Mouse (Mus musculus): ENCODE results near the gene Sh3kbp1.

The Sh3kbp1 gene

DNA sequence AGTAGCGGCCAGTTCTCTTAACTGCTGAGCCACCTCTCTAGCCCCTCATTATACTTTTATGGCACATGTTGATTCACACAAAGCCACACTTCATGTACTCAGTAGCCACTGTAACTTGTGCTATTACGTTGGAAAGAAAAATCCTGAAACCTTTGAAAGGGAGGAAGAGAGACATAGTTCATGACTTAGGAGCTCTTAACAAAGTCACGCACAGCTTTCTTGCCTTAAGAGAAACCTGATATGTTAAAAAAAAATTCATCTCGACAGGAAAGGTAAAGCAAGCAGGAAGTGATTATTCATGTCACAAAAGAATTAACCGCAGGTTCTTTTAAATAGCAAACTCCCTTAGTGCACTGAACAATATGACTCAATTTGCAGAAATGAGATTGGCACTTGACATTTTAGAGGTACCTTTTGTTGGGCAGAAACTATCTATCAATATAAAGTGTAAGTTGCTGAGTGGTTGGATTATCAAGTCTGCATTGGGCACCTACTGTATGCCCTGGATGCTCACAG lies 51.3 kb downstream of the Sh3kbp1 start:
- no peak for DNase-seq (ENCODE audit: low spot score in 2 of 2)

DNA sequence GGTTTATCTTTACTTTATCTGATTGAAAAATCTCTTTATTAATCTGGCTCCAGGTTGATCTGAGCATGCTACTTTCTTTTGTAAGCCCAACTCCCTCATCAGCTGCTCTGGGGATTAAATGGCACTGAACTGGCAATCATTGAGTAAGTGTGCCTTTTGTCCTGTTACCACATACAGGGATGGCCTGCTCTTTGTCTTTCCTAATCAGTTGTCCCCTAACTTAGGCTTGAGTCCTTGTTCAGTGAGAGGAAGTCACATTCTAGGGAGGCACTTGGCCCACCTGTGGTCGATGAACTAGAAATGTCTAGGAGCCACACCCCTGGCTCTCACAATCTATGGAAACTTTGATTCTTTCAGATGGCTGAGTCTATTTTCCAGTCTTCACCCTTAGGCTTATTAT lies 58.4 kb downstream of the Sh3kbp1 start:
- DNase-seq (ENCODE audit: low spot score in 2 of 2) = no peak

DNA sequence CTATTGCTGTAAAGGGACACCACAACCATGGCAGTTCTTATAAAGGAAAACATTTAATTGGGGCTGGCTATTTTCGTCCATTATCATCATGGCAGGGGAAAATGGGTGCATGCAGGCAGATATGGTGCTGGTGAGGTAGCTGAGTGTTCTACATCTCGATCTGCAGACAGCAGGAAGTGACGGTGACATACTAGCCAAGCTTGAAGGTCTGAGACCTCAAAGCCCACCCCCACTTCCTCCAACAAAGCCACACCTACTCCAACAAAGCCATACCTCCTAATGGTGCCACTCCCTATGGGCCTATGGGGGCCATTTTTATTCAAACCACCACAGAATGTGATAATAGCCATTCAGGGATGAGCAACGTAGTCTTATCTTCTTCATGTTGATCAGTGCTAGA lies 59.8 kb downstream of the Sh3kbp1 start:
- no peak for DNase-seq (ENCODE audit: low spot score in 2 of 2)

DNA sequence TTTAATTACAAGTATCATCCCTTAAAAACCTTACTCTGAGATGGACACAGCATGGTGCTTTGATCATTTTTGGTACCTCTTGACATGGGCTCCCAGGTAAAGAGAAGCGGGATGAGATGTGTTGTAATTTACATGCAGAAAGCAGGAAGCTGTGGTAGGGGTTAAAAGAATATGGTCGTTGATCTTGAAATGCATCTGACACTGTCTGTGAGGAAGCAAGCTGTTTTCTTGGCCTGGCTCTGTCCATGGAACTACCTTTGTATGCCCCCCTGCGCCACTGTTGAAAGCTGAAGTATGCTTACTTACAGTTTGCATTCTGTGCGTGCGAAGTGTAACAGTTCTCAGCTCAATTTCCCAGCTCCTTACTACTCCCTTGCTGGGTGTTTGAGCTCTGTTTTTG lies 61.6 kb downstream of the Sh3kbp1 start:
- no peak for DNase-seq (ENCODE audit: low spot score in 2 of 2)

DNA sequence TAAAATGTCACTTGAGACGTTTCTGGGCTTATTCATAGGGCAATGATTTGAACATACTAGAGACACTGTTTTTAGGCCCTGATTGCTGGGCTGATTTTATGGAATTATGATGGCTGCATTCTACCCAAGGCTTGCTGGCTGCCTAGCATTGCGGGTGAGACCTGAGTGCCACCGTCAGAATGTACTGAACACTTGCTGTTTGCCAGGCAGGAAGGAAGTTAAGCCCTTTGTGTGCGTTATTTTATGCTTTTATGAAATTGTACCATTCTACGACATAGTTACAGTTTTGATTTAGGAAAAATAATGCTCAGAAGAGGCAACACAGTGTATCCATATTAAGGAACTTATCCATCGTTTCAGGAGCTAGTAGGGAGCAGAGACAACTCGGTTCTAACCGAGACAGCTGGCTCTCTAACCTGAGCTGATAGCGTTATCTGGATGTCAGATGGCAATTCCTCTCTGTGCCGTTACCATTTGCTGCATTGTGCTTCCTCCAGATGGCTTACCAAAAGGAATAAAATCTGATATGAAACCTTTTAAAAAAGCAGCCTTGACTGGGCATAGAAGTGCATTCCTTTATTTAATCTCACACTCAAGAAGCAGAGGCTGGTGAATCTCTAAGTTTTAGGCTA lies 62.8 kb downstream of the Sh3kbp1 start:
- no peak for DNase-seq (ENCODE audit: low spot score in 2 of 2)

DNA sequence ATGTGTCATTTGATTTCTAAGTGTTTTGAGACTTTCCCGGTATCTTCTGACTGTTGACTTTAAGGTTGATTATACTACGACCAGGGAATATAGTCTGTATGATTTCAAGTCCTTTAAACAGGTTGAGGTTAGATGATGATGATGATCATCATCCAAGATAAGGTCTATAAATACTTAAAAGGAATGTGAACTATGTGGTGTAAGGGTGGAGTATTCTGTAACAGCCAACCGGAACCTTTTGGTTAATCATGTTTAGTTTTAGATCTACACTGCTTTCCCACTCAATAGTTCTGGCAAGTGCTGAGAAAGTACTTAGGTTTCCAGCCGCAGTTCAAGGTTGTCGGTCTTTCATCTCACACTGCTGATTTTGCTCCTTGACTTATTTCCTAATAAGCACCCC lies 66.1 kb downstream of the Sh3kbp1 start:
- DNase-seq (ENCODE audit: low spot score in 2 of 2) = no peak

DNA sequence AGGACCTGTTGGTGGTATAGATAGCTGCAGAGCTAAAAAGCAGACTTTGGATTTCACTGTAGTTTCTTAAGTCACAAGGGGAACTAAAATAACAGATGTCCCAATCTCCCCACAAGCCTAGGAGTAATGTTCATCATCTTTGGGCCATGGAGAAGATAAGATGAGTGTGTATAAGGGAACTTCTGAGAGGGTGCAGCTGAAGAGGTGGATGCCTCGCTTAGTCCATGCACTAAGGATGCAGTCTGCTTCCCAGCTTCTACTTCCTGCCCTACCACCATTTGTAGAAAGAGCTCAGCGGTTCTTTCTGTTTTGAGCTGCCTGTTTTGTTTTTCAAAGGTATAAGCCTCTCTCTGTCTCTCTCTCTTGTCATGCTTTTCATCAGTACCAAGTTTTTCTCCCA lies 69.5 kb downstream of the Sh3kbp1 start:
- DNase-seq (ENCODE audit: low spot score in 2 of 2) = no peak

DNA sequence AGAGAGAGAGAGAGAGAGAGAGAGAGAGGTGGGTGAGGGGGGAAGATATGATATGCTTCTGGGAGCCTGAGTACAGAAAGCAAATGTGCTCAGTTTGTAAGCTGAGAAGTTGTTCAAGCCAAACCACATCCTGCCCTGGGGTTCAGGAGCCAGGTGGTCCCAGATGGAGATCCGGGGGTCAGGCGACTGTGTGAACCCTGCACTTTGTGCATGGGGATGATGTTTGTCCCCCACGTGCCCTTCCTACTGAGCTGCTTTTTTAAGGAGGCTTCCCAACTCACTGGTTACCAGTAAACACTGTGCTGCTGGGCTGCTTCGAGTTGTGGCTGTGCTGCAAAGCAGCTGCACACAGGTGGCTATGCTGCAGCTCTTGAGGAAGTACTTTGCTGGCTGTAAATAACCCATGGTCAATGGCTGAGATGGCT lies 70.0 kb downstream of the Sh3kbp1 start:
- DNase-seq (ENCODE audit: low spot score in 2 of 2) = peak in 1 of 2 experiments; percentile 38

DNA sequence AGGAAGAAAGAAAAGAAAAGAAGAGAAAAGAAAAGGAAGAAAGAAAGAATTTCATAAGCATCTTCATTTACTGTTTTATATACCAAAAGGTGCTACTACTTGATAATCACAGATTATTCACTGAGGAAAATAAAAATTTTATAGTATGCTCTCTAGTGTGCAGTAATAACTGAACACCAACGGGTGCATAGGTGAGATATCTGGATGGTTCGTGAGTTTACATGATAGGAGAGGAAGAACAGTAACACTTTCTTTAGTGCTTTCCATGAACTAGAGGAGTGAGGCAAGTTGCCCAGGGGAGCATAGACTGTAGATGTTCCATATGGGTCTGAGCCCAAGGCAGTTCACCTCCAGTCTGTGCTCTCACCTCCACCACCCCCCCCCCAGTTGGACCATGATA lies 75.8 kb downstream of the Sh3kbp1 start:
- DNase-seq (ENCODE audit: low spot score in 2 of 2) = no peak

DNA sequence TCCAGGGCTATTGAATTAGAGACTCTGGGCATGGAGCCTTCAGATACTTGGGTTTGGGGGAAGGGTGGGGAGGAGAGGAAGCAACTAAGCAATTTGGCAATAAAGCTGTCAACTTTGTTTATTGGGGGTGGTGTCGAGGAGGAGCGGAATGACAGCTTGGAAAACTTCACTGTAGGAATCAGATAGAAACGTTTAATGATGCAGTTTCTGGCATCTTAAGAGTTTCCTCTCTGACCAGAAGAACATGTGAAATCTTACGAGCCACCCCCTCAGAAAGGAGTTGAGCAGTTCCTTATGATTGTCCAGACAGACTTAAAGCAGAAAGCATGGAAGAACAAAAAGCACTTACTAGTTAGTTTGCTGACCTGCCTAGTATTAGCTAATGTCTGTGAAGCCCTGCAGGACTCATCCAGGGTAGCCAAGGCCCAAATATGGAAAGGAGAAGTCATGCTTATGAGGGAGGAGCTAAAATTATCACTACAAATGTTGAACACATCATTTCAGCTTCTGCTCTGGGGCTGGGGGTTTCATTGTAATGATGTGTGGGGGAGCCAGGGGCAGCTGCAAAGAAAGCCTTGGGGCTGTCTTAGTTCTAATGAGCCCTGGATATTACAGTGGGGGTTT lies 77.4 kb downstream of the Sh3kbp1 start:
- no peak for DNase-seq (ENCODE audit: low spot score in 2 of 2)

DNA sequence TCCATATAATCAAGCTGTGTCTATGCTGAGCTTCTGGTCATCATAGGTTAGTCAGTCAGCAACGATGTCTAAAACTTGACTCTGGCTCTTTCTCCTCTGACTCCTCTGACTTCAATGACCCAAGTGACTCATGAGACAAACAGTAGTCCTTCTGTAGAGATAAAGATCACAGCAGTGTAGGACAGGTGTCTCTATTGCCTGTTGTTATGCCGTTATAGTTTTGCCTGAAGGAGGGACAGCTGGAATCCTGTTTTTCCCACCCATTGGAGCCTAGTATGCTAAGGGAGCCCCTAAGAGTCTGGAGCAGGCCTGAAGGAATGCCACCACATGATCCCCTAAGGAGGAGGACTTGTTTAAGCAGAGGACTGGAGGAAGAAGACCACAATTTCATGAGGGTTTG lies 78.3 kb downstream of the Sh3kbp1 start:
- no peak for DNase-seq (ENCODE audit: low spot score in 2 of 2)

DNA sequence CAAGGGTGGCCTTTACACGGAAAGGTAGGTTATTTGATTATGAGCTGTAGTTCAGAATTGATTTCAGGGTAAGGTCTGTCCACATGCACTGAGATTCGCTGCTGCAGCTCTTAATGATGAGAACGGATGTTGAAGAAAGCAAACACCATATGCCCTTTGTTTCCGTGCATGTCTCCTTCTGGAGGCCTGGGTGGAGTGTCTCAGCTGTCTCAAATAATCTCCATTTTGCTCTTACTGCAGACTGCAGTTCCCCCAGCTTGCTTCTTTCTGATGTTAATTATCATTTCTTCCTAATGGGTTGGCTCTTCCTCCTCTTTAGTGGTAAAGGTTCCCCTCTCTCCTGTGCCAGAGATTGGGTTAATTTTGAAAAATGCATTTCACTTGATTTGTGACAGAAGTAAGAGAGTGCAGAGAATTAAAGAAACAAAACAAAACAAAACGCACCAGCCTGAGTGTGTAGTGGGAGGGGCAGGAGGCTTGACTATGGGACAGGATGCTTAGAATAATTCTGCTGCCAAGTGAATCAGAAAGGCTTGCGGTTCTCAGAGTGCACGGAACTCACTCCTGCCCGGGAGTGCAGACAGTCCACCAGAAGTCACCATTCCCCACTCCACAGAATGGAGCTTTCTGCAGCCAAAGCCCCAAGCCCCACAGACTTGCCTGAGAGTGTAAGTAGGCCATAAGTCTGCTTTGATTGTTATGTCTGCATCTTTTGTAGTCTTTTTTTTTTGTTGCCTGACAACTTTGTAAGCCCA lies 81.2 kb downstream of the Sh3kbp1 start:
- peak in 1 of 2 experiments; percentile 28 for DNase-seq (ENCODE audit: low spot score in 2 of 2)

DNA sequence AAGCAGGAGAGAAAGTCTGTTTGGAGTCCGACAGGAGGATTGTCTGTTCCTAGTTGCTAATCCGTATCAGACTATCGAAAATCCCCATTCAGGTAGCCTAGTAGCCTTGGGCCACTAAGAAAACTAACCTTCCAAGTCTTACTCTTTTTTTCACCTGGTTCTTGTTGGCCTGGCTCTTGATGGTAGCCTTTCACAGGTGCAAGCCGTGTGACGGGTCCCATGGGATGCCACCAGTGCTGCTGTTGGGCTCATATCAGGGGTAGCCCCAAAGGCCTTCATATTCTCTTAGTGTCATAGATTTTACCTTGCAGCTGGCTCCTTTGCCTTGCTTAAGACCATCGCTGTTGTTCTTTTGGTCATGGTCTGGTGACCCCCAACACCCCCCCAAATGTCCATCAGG lies 82.2 kb downstream of the Sh3kbp1 start:
- peak in 1 of 2 experiments; percentile 40 for DNase-seq (ENCODE audit: low spot score in 2 of 2)

DNA sequence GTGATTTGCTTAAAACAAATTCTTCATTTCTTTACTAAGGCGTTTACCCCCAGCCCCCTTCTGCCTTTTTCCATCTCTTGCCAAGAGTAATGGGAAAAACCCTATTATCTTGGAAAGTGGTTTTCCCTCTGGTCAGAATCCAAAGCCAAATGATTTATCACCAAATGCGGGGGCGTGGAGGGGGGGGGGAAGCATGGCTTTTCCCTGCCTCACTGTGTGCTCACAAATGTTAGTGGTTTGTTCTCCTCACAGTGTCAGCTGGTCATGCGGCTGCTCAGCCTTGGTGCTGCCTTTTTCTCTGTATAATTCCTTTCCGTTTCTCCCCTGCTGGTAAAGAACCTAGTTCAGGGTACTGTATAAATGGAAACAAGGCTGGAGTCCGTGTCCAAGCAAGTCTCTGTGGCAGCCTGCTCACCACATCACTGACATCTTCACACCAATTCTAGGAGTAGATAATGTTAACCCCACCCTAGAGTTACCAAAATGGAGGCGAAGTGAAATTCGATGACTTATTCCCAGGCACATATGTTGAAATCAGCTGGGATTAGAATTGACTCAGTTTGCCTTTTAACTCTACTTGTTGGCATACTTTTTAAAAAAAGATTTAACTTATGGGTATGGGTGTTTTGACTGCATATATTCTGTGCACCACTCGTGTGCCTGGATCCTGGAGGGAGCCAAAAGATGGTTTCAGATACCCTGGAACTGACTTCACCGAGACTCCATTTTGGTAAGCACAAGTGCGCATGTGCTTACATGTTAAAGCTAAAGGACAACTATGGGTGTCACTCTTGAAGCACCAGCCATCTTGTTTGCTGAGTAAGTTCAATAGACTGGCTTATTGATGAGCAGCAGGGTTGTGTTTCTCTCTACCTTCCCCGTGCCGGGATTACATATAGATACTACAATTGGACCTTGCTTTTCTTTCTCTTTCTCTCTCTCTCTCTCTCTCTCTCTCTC lies 84.3 kb downstream of the Sh3kbp1 start:
- DNase-seq (ENCODE audit: low spot score in 2 of 2) = no peak

DNA sequence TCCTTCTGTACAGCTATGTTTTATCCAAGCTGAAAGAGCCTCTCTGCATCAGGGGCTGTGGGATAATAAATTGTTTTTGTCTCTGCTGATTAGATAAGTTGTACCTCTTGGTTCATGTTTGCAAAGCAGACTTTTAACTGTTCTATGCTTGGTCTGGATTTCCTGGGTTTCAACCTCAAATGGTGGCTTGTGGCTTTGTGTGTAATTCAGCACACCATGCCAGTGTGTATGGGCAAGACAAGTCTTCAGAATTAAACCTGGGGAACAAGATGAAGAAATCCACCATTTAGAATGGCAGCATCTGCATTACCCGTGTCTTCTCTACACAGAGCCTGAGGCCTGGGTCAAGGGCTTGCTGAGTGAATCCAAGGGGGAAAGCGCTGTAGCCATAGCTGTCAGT lies 86.1 kb downstream of the Sh3kbp1 start:
- no peak for DNase-seq (ENCODE audit: low spot score in 2 of 2)

DNA sequence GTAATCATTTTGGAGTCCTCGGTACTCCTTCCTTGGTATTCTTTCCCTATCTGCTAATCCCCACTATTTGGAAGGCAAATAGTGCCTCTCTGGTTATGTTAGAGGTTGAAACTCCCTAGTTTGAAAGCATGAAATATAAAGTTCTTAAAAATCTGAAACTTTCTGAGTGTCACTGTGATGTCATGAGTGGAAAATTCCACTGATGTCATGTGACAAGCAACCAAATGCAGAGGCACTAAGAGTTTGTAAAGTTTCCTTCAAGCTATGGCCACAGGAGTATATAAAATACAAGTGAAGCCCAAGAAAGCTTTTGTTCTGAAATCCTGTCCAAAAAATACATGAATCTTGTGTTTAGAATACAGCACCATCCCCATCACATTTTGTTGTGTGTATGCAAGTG lies 94.3 kb downstream of the Sh3kbp1 start:
- DNase-seq (ENCODE audit: low spot score in 2 of 2) = no peak

DNA sequence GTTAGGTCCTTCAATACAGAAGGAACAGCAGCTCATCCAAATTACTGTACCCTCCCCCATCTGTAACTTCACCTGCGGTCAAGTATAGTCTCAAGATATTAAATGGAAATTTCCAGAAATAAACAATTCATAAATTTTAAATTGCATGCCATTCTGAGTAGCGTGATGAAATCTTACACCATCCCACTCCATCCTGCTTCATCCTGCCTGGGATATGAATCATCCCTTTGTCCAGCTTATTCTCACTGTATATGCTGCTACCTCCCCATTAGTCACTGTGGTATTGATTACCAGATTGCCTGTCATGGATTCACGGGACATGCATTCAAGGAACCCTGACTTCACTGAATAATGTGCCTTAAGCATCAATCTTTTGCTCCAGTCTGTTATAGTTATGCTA lies 104.3 kb downstream of the Sh3kbp1 start:
- DNase-seq (ENCODE audit: low spot score in 2 of 2) = no peak

DNA sequence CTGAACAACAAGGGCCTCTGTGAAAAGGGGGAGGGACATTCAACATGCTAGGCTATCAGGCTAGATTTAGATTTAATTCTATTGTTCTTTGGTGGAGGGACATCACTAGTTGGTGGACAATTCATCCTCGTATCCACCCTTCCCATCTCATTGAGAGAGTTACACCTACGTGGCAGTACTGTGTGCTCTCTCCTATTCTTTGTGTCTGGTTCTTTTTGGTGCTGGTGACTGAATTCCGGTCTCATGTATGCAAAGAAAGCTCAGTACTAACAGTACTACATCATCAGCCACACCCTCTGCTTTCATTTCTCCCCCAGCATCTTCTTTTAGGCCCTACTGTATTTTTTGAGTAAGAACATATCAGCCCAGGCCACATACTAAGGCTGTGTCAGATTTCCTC lies 105.8 kb downstream of the Sh3kbp1 start:
- DNase-seq (ENCODE audit: low spot score in 2 of 2) = no peak

DNA sequence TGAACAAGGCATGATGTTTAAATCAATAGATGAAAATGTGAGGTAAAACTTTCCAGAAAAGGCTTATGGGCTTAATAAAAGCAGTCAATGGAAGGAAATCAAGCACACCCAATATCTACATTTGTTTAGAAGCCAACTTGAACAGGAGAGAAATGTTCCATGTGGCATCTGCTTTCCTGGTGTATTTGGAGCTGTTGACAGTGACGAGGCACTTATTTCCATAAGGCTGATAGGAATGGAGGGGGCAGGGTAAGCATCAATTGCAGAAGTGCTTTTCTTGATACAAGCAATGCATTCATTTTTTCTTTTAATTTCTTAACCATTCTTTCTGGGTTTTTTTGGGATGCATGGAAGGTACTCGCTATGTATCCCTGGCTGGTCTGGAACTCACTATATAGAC lies 106.9 kb downstream of the Sh3kbp1 start:
- DNase-seq (ENCODE audit: low spot score in 2 of 2) = no peak

DNA sequence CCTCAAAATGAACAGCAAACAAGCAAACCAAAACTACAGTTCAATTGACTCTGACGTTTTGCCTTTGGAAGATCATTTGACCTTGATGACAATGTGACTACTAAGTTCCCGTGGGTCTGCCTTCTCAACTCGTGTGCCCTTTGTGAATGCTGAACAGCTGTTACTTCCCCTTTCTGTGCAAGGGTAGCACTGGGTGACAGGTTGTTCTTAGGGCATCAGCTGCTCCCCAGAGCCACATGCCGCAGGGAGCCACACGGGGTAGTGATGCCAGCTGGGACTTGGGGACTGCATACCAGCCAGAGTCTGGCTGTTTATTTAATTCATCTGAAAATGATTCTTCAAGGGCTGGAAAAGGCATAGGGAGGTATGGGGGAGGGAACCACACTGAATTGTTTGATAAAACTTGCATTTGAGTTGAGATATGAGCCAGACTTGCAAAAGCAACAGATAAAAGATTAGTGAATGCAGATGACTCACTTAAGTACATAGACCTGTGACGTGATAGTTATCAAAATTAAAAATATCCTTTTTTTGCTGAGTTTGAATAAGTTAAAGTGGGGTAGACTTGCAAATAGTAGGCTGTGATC lies 108.5 kb downstream of the Sh3kbp1 start:
- peak in 1 of 2 experiments; percentile 20 for DNase-seq (ENCODE audit: low spot score in 2 of 2)

DNA sequence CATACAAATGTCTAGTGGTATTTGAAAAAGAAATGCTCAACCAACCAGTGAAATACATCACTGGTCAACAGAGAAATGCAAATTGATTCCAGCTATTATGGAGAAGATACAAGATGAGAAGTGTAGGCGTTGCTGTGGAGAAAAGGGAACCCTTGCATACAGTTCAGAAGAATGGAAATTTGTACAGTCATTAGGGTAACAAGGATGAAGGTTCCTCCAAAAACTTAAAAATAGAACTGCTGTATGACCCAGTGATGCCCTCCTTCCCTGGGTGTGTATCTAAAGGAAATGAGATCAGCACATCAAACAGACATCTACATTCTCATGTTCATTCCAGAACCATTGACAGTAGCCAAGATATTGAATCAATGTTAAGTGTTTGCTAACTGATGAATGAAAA lies 110.3 kb downstream of the Sh3kbp1 start:
- no peak for DNase-seq (ENCODE audit: low spot score in 2 of 2)

All from spleen, postnatal 10 days (tissue).